Mouse (Mus musculus) embryonic fibroblast, embryonic 13.5 days (primary cell): ENCODE measurements around the gene Hhipl1.

Experiments used
- CTCF ChIP-seq: IDR thresholded peaks from 2 replicates; pipeline ENCODE4 v1.5.1; 2011; ENCODE audit warnings: mild to moderate bottlenecking, control low read depth, low read length, moderate library complexity, borderline replicate concordance; ENCODE audit not compliant: insufficient read depth
- POLR2A ChIP-seq: IDR thresholded peaks from 2 replicates; pipeline ENCODE4 v1.6.1; 2011; ENCODE audit warnings: low read depth, mild to moderate bottlenecking, control low read depth, low read length, moderate library complexity

GRCm38 (mm10) chr12:108316655-108317054, 10.6 kb downstream of the Hhipl1 start:
- no peak for TF ChIP-seq CTCF
- TF ChIP-seq POLR2A: no peak
